Comparison of ENCODE assay signal across 18 mouse cellular contexts in the genomic region with DNA sequence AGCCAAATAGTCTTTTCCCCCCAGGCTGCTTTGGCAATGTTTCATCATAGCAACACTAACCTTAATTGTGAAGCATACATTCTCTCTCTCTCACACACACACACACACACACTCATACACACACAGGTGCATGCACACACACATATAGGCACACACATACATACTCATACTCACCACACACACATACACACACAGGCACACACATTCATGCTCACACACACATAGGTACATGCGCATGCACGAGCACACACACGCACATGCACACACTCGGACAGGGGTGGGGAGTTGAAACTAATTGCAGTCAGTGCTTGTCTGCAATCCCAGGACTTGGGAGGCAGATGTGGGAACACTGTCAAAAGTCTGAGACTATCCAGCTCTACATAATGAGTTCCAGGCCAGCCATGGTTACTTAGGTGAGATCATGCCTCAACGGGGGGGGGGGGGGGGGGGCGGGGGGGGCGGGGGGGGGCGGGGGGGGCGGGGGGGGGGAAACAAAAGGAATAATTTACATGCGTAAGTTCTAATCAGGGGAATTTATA. TPM values are rescaled to one million over a fixed set of nuclear protein-coding genes. Genes with fewer than 3 reads are reported as not detected.
DNase-seq lines count a peak whose midpoint lies in the region; ATAC-seq and TF ChIP-seq lines count a peak whose summit lies in the region.
"Had no signal": no experiment of that assay in that cellular context is flagged by ENCODE, and none has a peak within 500 bp of the region (broad histone marks: within the 10 kb centered on the region; RNA-seq: fewer than 3 reads in every experiment).

No protein-coding gene starts in this region.

- H3K36me3 ChIP-seq in hindbrain, embryonic 15.5 days = no peaks in the 10 kb centered on the region
- no peaks in the 10 kb centered on the region for H3K36me3 ChIP-seq in hindbrain, embryonic 16.5 days (ENCODE audit: control insufficient read depth, insufficient read depth, low read length)
- H3K36me3 ChIP-seq in C2C12 (ENCODE audit: control insufficient read depth, insufficient read depth) = no peaks in the 10 kb centered on the region
- no peaks in the 10 kb centered on the region for H3K36me3 ChIP-seq in embryonic facial prominence, embryonic 10.5 days (replicated peaks)
- no peaks in the 10 kb centered on the region for H3K36me3 ChIP-seq in limb, embryonic 15.5 days
- H3K36me3 ChIP-seq: forebrain, embryonic 15.5 days; hindbrain, embryonic 10.5 days had no signal

- no peak overlapping the region for H3K9ac ChIP-seq in hindbrain, embryonic 15.5 days
- no peak overlapping the region for H3K9ac ChIP-seq in hindbrain, embryonic 16.5 days (ENCODE audit: low read depth, low read length)
- H3K9ac ChIP-seq in limb, embryonic 15.5 days = no peak overlapping the region
- H3K9ac ChIP-seq: forebrain, embryonic 15.5 days had no signal

- peaks cover 14% of the 10 kb centered on the region for H3K4me1 ChIP-seq in hindbrain, embryonic 15.5 days (replicated peaks)
- no peaks in the 10 kb centered on the region for H3K4me1 ChIP-seq in hindbrain, embryonic 16.5 days (ENCODE audit: control insufficient read depth, insufficient read depth, low read depth, low read length)
- H3K4me1 ChIP-seq in embryonic facial prominence, embryonic 10.5 days = 0 out of 2 replicates have a peak, but pooled peaks cover 5% of the 10 kb centered on the region
- H3K4me1 ChIP-seq in limb, embryonic 15.5 days = no peaks in the 10 kb centered on the region
- H3K4me1 ChIP-seq: hindbrain, embryonic 10.5 days had no signal

- peak; percentile 28 for DNase-seq in embryonic facial prominence, embryonic 10.5 days (ENCODE audit: low spot score)
- no peak for DNase-seq in spleen, postnatal 10 days (ENCODE audit: low spot score in 2 of 2)
- no peak for DNase-seq in cerebellum, postnatal 25 days
- no peak for DNase-seq in cerebellum, postnatal 4 days (ENCODE audit: low spot score in 2 of 2)
- DNase-seq: adrenal gland, adult 2 months; kidney, adult 18-20 months; kidney, postnatal 14 days; lung, adult 2 months; lung, postnatal 36 days; thymus, postnatal 36 days had no signal

- no peak for TF ChIP-seq CTCF in C2C12 (IDR thresholded peaks at IDR 0.05; ENCODE audit: control insufficient read depth, insufficient read depth, insufficient read length)

- peak overlapping the region; percentile 42; the same call in 1 of the 2 replicates for H3K4me2 ChIP-seq in hindbrain, embryonic 15.5 days
- no peak overlapping the region for H3K4me2 ChIP-seq in hindbrain, embryonic 16.5 days (ENCODE audit: low read length)
- H3K4me2 ChIP-seq in limb, embryonic 15.5 days = no peak overlapping the region
- H3K4me2 ChIP-seq: midbrain, embryonic 11.5 days had no signal

- no peak overlapping the region for H3K27ac ChIP-seq in hindbrain, embryonic 15.5 days (replicated peaks)
- no peak overlapping the region for H3K27ac ChIP-seq in hindbrain, embryonic 16.5 days (ENCODE audit: low read depth, low read length)
- H3K27ac ChIP-seq in embryonic facial prominence, embryonic 10.5 days (replicated peaks) = no peak overlapping the region
- H3K27ac ChIP-seq in limb, embryonic 15.5 days = no peak overlapping the region
- H3K27ac ChIP-seq: forebrain, embryonic 15.5 days; hindbrain, embryonic 10.5 days had no signal

- no peak overlapping the region for H3ac ChIP-seq in C2C12 (ENCODE audit: control insufficient read depth, insufficient read length, low read depth)

- H3K79me3 ChIP-seq in C2C12 (ENCODE audit: low read depth) = no peaks in the 10 kb centered on the region

- no peaks in the 10 kb centered on the region for H3K9me3 ChIP-seq in hindbrain, embryonic 15.5 days
- H3K9me3 ChIP-seq in hindbrain, embryonic 16.5 days (ENCODE audit: control insufficient read depth, low read length) = no peaks in the 10 kb centered on the region
- H3K9me3 ChIP-seq in embryonic facial prominence, embryonic 10.5 days = no peaks in the 10 kb centered on the region
- H3K9me3 ChIP-seq in limb, embryonic 15.5 days = no peaks in the 10 kb centered on the region
- H3K9me3 ChIP-seq: forebrain, embryonic 15.5 days; hindbrain, embryonic 10.5 days had no signal

- no peaks in the 10 kb centered on the region for H3K79me2 ChIP-seq in C2C12 (ENCODE audit: control insufficient read depth, insufficient read depth)

- H3K27me3 ChIP-seq in hindbrain, embryonic 15.5 days = no peaks in the 10 kb centered on the region
- H3K27me3 ChIP-seq in hindbrain, embryonic 16.5 days (replicated peaks; ENCODE audit: control insufficient read depth, insufficient read depth, low read length) = no peaks in the 10 kb centered on the region
- no peaks in the 10 kb centered on the region for H3K27me3 ChIP-seq in C2C12 (ENCODE audit: control insufficient read depth, insufficient read depth, insufficient read length)
- H3K27me3 ChIP-seq in embryonic facial prominence, embryonic 10.5 days (replicated peaks; ENCODE audit: low read depth, poor library complexity, severe bottlenecking) = no peaks in the 10 kb centered on the region
- H3K27me3 ChIP-seq in limb, embryonic 15.5 days = no peaks in the 10 kb centered on the region
- H3K27me3 ChIP-seq: forebrain, embryonic 15.5 days had no signal

- H3K4me3 ChIP-seq in hindbrain, embryonic 15.5 days = no peak overlapping the region
- no peak overlapping the region for H3K4me3 ChIP-seq in hindbrain, embryonic 16.5 days (ENCODE audit: low read length)
- peak overlapping the region; percentile 30 for H3K4me3 ChIP-seq in C2C12 (ENCODE audit: insufficient read depth, poor library complexity, severe bottlenecking)
- H3K4me3 ChIP-seq in embryonic facial prominence, embryonic 10.5 days = no peak overlapping the region
- no peak overlapping the region for H3K4me3 ChIP-seq in limb, embryonic 15.5 days
- H3K4me3 ChIP-seq: forebrain, embryonic 15.5 days; hindbrain, embryonic 10.5 days had no signal

- peak; percentile 48; the same call in 1 of the 2 replicates for ATAC-seq in hindbrain, embryonic 15.5 days (ENCODE audit: low FRiP score, low read depth)
- ATAC-seq in hindbrain, embryonic 16.5 days = no peak; the same call in 1 of the 2 replicates
- ATAC-seq in limb, embryonic 15.5 days (ENCODE audit: insufficient number of reproducible peaks, low FRiP score, low TSS enrichment, low read depth) = 0 out of 2 replicates have a peak, but pooled peaks have one; percentile 44
- ATAC-seq: CD4-positive, CD25-positive, alpha-beta regulatory T cell, adult 4 months; forebrain, embryonic 15.5 days had no signal

- 71% methylated on average over 5 of the region's 10 CpGs for WGBS in hindbrain, embryonic 15.5 days
- WGBS in hindbrain, embryonic 16.5 days = 78% methylated on average over 5 of the region's 10 CpGs
- 65% methylated on average over 6 of the region's 10 CpGs for WGBS in embryonic facial prominence, embryonic 10.5 days
- 40% methylated on average over 5 of the region's 10 CpGs for WGBS in limb, embryonic 15.5 days

TF ChIP-seq in C2C12, 6 proteins besides CTCF, POLR2A, EP300 and RAD21:
- TF ChIP-seq MYOG (IDR thresholded peaks at IDR 0.05; ENCODE audit: control insufficient read depth, extremely low read depth, insufficient read length) = no peak
- TF ChIP-seq USF1 (IDR thresholded peaks at IDR 0.05; ENCODE audit: low read depth) = no peak
- TF ChIP-seq FOSL1 (IDR thresholded peaks at IDR 0.05; ENCODE audit: insufficient read depth, low read length, poor library complexity, severe bottlenecking) = no peak
- TF ChIP-seq CEBPB (IDR thresholded peaks at IDR 0.05; ENCODE audit: low read depth) = no peak
- TF ChIP-seq MYOD1 (IDR thresholded peaks at IDR 0.05; ENCODE audit: control insufficient read depth, insufficient read length, low read depth) = no peak
- no peak for TF ChIP-seq MAX (IDR thresholded peaks at IDR 0.05)

RNA-seq across cellular contexts. Expression of a gene that starts 17.3 kb away (rescaled TPM):
- 10.3 and 11.5 TPM in 2 replicates for polyA plus RNA-seq in hindbrain, embryonic 15.5 days (2015; fragmentation: Nextera tagmentation; extraction: Ambion mirVana)
- 10.2 and 10.9 TPM in 2 replicates for polyA plus RNA-seq in hindbrain, embryonic 16.5 days (2015; fragmentation: Nextera tagmentation; extraction: Ambion mirVana)
- 5.9 TPM for polyA plus RNA-seq in C2C12 (2012; fragmentation: generic; extraction: Trizol)
- polyA plus RNA-seq in embryonic facial prominence, embryonic 10.5 days (2016; fragmentation: Nextera tagmentation; extraction: Ambion mirVana) = 10.4 and 11.2 TPM in 2 replicates
- polyA plus RNA-seq in limb, embryonic 15.5 days (2015; fragmentation: Nextera tagmentation; extraction: Ambion mirVana) = 10.9 TPM in 2 replicates
